Mouse (Mus musculus) left cerebral cortex, postnatal 10 days (tissue): ENCODE data around the gene Olfr360. TPM values are rescaled to one million over a fixed set of nuclear protein-coding genes. Genes with fewer than 3 reads are reported as not detected.
"Not testable (repeated sequence)": the region's sequence is repeated elsewhere in the genome, so short reads cannot be mapped to it uniquely, and the experiment has no call there.

Experiments used
- DNase-seq, 2 experiments: peaks; one replicate each; pipeline ENCODE4 v3.0.0; 2021 to 2022; ENCODE audit warnings: low spot score in 2 of 2, mixed read lengths in 1 of 2; ENCODE audit errors: extremely low spot score in 1 of 2
- intact Hi-C: fragments of 180-260 bp; cut with DNase I; formaldehyde crosslinking; loops from one replicate; pipeline ENCODE4 v1.15.1; 2025
- total RNA-seq, 2 experiments: library from RNA; stranded (reverse); gene quantifications; 2 replicates each; pipeline ENCODE4 v1.2.3; 2021

Gene Olfr360
- not detected for total RNA-seq

DNA sequence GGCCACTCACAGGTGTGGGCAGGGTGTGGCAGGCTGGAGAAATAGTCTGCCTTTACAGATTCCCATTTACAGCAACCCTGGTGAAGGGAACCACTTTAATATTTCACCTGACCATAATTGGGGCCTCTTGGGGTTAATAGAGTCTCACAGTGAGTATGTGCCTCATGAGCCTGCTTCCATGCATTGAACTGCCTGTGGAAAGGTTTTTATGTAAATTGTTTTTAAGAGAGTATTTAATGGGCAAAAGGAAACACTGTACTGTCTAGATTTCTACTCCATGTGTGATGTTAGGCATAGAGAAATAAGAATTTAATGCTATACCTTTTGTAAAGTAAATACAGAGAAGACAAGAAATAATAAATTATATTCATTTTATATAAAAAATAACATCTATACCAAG lies at the start of gene Olfr360:
Olfr360 (plus strand) TSS at position 301 of the 400 bp plus-strand sequence.
- DNase-seq: no peak
- intact Hi-C loops: no loop called here

DNA sequence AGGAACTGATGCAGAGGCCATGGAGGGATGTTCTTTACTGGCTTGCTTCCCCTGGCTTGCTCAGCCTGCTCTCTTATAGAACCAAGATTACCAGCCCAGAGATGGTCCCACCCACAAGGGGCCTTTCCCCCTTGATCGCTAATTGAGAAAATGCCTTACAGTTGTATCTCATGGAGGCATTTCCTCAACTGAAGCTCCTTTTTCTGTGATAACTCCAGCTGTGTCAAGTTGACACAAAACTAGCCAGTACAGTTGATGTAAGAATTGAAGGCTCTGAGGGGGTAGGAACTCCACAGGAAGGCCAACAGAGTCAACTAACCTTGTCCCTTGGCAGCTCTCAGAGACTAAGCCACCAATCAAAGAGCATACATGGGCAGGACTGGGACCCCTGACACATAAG lies 23.6 kb downstream of the Olfr360 start, which contains the start of gene Olfr361:
Olfr361 (minus strand) TSS at position 101 of the 400 bp plus-strand sequence.
- DNase-seq, intact Hi-C loops: not testable (repeated sequence)

DNA sequence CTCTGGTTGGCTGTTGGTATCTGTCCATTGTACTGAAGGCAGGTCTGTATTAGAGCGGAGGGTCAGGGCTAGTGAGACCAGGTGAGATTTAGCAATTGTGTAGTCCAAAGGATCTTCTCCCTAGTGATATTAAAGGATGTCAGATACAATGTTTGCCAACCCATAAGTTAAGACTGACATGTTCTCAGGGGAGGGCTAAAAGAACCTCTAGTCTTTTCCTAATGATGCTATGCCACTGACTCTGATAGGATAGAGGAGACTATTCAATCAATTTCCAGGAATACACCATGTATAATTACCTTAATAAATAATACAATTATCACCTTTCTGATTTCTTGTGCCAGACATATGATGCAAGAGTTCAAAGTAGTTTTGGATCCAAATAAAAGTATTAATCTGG lies 52.3 kb downstream of the Olfr360 start, which contains the start of gene Olfr362:
Olfr362 (minus strand) TSS at position 101 of the 400 bp plus-strand sequence.
- intact Hi-C loops: no loop called here
- DNase-seq: no peak

Other genes starting within 250 kb of the Olfr360 start
- gene Olfr3, start 248.7 kb upstream of the Olfr360 start, total RNA-seq: not detected
- not detected for gene Olfr350, start 219.4 kb upstream of the Olfr360 start, total RNA-seq
- not detected for gene Olfr351, start 203.1 kb upstream of the Olfr360 start, total RNA-seq
- not detected for gene Olfr352, start 197.3 kb upstream of the Olfr360 start, total RNA-seq
- not detected for gene Olfr353, start 172.8 kb upstream of the Olfr360 start, total RNA-seq
- under 1 TPM in 1 of 2 experiments, not detected in 1; 0.04 TPM for gene Olfr354, start 160.1 kb upstream of the Olfr360 start, total RNA-seq
- gene Olfr355, start 136.8 kb upstream of the Olfr360 start, total RNA-seq: not detected
- gene Olfr356, start 128.6 kb upstream of the Olfr360 start, total RNA-seq: not detected
- not detected for gene Olfr357, start 71.9 kb upstream of the Olfr360 start, total RNA-seq
- not detected for gene Olfr358, start 56.4 kb upstream of the Olfr360 start, total RNA-seq
- gene Olfr361, start 23.5 kb downstream of the Olfr360 start, total RNA-seq: not detected
- not detected for gene Olfr362, start 52.2 kb downstream of the Olfr360 start, total RNA-seq
- not detected for gene Olfr364-ps1, start 73.6 kb downstream of the Olfr360 start, total RNA-seq
- not detected for gene Olfr365, start 122.5 kb downstream of the Olfr360 start, total RNA-seq
- gene Olfr366, start 145.8 kb downstream of the Olfr360 start, total RNA-seq: not detected